Mouse (Mus musculus): Measurements from ENCODE around the gene Prps2. TPM values are rescaled to one million over a fixed set of nuclear protein-coding genes. Genes with fewer than 3 reads are reported as not detected.

The Prps2 gene
- polyA plus RNA-seq, 1 experiment from 2014 or later: 13.6 TPM

GRCm38 (mm10) chrX:167332607-167333006 is 49.9 kb downstream of the Prps2 start:
- Histone ChIP-seq H3K9me3 (ENCODE audit: control insufficient read depth, low read length) (no peaks in the 10 kb centered on the region), H3K4me2 (ENCODE audit: low read depth, low read length) (no peak overlapping the region), H3K4me1 (ENCODE audit: control insufficient read depth, insufficient read depth, low read length) (no peaks in the 10 kb centered on the region), H3K27me3 (replicated peaks; ENCODE audit: control insufficient read depth, insufficient read depth, low read length) (peaks cover 18% of the 10 kb centered on the region; the same call in 1 of the 2 replicates), H3K27ac (replicated peaks; ENCODE audit: low read depth, low read length) (no peak overlapping the region), H3K9ac (ENCODE audit: low read depth, low read length) (no peak overlapping the region), H3K4me3 (ENCODE audit: low read depth, low read length) (no peak overlapping the region), H3K36me3 (ENCODE audit: control insufficient read depth, insufficient read depth, low read length) (no peaks in the 10 kb centered on the region)
- DNase-seq (ENCODE audit: low spot score): no peak
- WGBS: 57% methylated on average over 1 of the region's 1 CpGs
- ATAC-seq (ENCODE audit: low read depth): no peak

DNA sequence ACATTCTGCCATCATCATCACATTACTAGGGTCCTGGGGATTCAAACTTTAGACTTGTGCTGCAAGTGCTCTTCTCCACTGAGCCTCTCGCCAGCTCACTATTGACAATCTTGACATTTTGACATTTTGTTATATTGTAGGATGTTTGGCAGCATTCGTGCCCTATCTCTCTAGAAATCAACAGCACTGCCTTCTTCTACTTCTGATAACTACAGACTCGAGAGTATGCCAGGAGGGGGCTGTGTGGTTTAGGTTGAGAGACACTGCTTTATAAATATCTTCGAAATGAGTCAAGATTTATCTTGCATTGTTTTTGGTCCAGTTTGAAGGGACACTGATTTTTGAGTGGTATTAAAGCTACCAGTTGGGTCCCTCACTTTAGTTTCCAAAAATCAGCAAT is 51.6 kb downstream of the Prps2 start:
- DNase-seq (ENCODE audit: low spot score): no peak
- no peak overlapping the region for H3K4me2 ChIP-seq (ENCODE audit: low read depth, low read length)
- H3K9me3 ChIP-seq (ENCODE audit: control insufficient read depth, low read length): no peaks in the 10 kb centered on the region
- no peak overlapping the region for H3K4me3 ChIP-seq (ENCODE audit: low read depth, low read length)
- no peak for ATAC-seq (ENCODE audit: low read depth)
- H3K36me3 ChIP-seq (ENCODE audit: control insufficient read depth, insufficient read depth, low read length): no peaks in the 10 kb centered on the region
- H3K27me3 ChIP-seq (replicated peaks; ENCODE audit: control insufficient read depth, insufficient read depth, low read length): peaks cover 20% of the 10 kb centered on the region
- 75% methylated on average over 4 of the region's 4 CpGs for WGBS
- no peak overlapping the region for H3K27ac ChIP-seq (replicated peaks; ENCODE audit: low read depth, low read length)
- no peak overlapping the region for H3K9ac ChIP-seq (ENCODE audit: low read depth, low read length)
- no peaks in the 10 kb centered on the region for H3K4me1 ChIP-seq (ENCODE audit: control insufficient read depth, insufficient read depth, low read length)

DNA sequence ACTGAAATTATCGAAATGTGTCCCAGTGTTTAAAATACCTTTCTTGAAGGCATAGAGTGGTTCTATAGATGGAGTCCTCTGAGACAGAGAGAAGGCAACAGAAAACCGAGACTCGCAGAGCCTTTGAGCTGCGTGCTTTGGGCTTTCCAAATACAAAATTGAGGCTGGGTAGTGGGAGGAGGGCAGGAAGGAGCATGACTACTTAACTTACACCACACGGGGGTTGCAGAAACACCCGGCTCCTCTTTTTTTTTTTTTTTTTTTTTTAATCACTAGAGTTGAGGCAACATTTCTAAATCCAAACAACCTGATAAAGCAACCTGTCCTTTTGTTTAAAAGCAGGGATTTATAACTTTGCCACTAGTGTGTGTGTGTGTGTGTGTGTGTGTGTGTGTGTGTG is 52.1 kb downstream of the Prps2 start, which contains the start of gene Tlr7:
TSS of gene Tlr7 (minus strand) at position 160 of the 400 bp plus-strand sequence.
- DNase-seq (ENCODE audit: low spot score) (no peak), ATAC-seq (ENCODE audit: low read depth) (no peak)
- Histone ChIP-seq H3K4me3 (ENCODE audit: low read depth, low read length) (no peak within 1 kb of the TSS), H3K4me1 (ENCODE audit: control insufficient read depth, insufficient read depth, low read length) (no peaks in the 10 kb centered on the region), H3K9me3 (ENCODE audit: control insufficient read depth, low read length) (no peaks in the 10 kb centered on the region), H3K27me3 (replicated peaks; ENCODE audit: control insufficient read depth, insufficient read depth, low read length) (peaks cover 22% of the 10 kb centered on the region), H3K9ac (ENCODE audit: low read depth, low read length) (no peak within 1 kb of the TSS), H3K27ac (replicated peaks; ENCODE audit: low read depth, low read length) (no peak within 1 kb of the TSS), H3K4me2 (ENCODE audit: low read depth, low read length) (no peak within 1 kb of the TSS), H3K36me3 (ENCODE audit: control insufficient read depth, insufficient read depth, low read length) (no peaks in the 10 kb centered on the region)
- 79% methylated on average over 4 of the region's 6 CpGs for WGBS

DNA sequence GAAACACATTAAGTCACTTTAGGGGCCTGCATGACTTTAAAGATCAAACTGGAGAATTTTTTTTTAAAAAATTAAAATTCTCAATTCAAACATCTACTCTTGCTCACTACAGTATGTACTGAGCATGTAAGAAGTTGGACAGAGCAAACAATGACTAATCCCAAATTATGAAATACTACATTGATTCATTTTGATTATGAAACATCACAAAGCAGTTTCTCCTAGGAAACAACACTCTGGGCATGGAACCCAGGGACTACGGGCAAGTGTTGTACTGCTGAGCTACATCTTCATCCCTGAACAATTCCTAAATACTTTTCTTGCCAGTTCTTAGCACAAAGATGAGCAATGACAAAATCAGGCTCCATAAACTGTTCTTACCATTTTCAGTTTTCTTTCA is 52.9 kb downstream of the Prps2 start:
- no peaks in the 10 kb centered on the region for H3K9me3 ChIP-seq (ENCODE audit: control insufficient read depth, low read length)
- ATAC-seq (ENCODE audit: low read depth): no peak
- WGBS: 79% methylated on average over 1 of the region's 1 CpGs

DNA sequence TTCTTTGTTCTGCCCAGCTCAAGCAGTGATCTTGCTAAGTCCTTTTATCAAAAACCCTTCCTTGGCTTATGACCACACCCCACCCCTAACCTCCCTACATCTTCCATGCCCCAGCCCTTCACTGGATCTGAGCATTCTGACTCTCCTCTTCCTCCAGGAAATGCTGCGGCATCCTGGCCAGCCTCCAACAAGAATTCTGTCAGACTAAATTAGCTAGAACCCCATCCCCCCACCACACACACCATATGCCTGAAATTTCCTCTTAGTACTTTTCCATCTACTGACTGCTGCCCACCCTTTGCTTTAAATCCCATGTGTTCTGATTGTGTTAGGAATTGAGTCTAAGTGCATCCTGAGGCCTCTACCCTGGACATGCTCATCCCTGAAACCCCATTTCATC is 53.5 kb downstream of the Prps2 start:
- Histone ChIP-seq H3K36me3 (ENCODE audit: control insufficient read depth, insufficient read depth, low read length) (no peaks in the 10 kb centered on the region), H3K4me1 (ENCODE audit: control insufficient read depth, insufficient read depth, low read length) (no peaks in the 10 kb centered on the region), H3K9ac (ENCODE audit: low read depth, low read length) (no peak overlapping the region), H3K27ac (replicated peaks; ENCODE audit: low read depth, low read length) (no peak overlapping the region), H3K27me3 (replicated peaks; ENCODE audit: control insufficient read depth, insufficient read depth, low read length) (peaks cover 22% of the 10 kb centered on the region), H3K4me2 (ENCODE audit: low read depth, low read length) (no peak overlapping the region), H3K4me3 (ENCODE audit: low read depth, low read length) (no peak overlapping the region), H3K9me3 (ENCODE audit: control insufficient read depth, low read length) (no peaks in the 10 kb centered on the region)
- no peak for ATAC-seq (ENCODE audit: low read depth)
- 50% methylated on average over 1 of the region's 1 CpGs for WGBS
- DNase-seq (ENCODE audit: low spot score): no peak

More for the DNA sequence above, 52.9 kb downstream of the Prps2 start:
- no peak overlapping the region for H3K4me2 ChIP-seq (ENCODE audit: low read depth, low read length)
- no peak overlapping the region for H3K9ac ChIP-seq (ENCODE audit: low read depth, low read length)
- H3K36me3 ChIP-seq (ENCODE audit: control insufficient read depth, insufficient read depth, low read length): no peaks in the 10 kb centered on the region
- H3K4me3 ChIP-seq (ENCODE audit: low read depth, low read length): no peak overlapping the region
- no peak for DNase-seq (ENCODE audit: low spot score)
- no peak overlapping the region for H3K27ac ChIP-seq (replicated peaks; ENCODE audit: low read depth, low read length)
- H3K27me3 ChIP-seq (replicated peaks; ENCODE audit: control insufficient read depth, insufficient read depth, low read length): peaks cover 22% of the 10 kb centered on the region
- H3K4me1 ChIP-seq (ENCODE audit: control insufficient read depth, insufficient read depth, low read length): no peaks in the 10 kb centered on the region

- H3K36me3 ChIP-seq (ENCODE audit: control insufficient read depth, insufficient read depth, low read length): no peaks in the 10 kb centered on the region
- H3K4me3 ChIP-seq (ENCODE audit: low read depth, low read length): no peak overlapping the region
- no peaks in the 10 kb centered on the region for H3K9me3 ChIP-seq (ENCODE audit: control insufficient read depth, low read length)
- no peak for ATAC-seq (ENCODE audit: low read depth)
- H3K27ac ChIP-seq (replicated peaks; ENCODE audit: low read depth, low read length): no peak overlapping the region
- WGBS: 84% methylated on average over 3 of the region's 3 CpGs
- H3K4me1 ChIP-seq (ENCODE audit: control insufficient read depth, insufficient read depth, low read length): no peaks in the 10 kb centered on the region
- DNase-seq (ENCODE audit: low spot score): no peak
- peaks cover 16% of the 10 kb centered on the region for H3K27me3 ChIP-seq (replicated peaks; ENCODE audit: control insufficient read depth, insufficient read depth, low read length)
- no peak overlapping the region for H3K4me2 ChIP-seq (ENCODE audit: low read depth, low read length)
- no peak overlapping the region for H3K9ac ChIP-seq (ENCODE audit: low read depth, low read length)
These were observed 54.0 kb downstream of the Prps2 start for GRCm38 (mm10) chrX:167328519-167328918.

DNA sequence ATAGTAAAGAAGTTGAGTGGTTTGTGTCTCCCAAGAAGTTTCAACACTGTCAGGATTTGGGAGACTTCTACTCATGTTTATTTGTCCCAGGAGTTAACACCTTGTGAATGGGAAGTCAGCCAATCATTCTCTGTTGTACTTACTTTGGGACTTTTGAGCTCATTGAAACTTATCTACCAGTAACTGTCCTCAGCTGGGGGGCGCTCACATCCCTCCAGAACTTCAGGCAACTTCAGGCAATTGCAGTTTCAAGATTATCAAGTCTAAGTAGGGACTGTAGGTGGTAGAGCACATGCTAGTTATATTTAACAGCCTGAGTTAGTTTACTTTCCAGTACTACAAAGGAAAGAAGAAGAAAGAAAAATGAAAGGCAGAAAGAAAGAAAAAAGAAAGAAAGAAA is 58.8 kb downstream of the Prps2 start:
- H3K4me3 ChIP-seq (ENCODE audit: low read depth, low read length): no peak overlapping the region
- H3K4me1 ChIP-seq (ENCODE audit: control insufficient read depth, insufficient read depth, low read length): no peaks in the 10 kb centered on the region
- DNase-seq (ENCODE audit: low spot score) (no peak), ATAC-seq (ENCODE audit: low read depth) (no peak)
- H3K9me3 ChIP-seq (ENCODE audit: control insufficient read depth, low read length): no peaks in the 10 kb centered on the region
- peaks cover 13% of the 10 kb centered on the region for H3K27me3 ChIP-seq (replicated peaks; ENCODE audit: control insufficient read depth, insufficient read depth, low read length)
- H3K4me2 ChIP-seq (ENCODE audit: low read depth, low read length): no peak overlapping the region
- no peaks in the 10 kb centered on the region for H3K36me3 ChIP-seq (ENCODE audit: control insufficient read depth, insufficient read depth, low read length)
- H3K9ac ChIP-seq (ENCODE audit: low read depth, low read length): no peak overlapping the region
- H3K27ac ChIP-seq (replicated peaks; ENCODE audit: low read depth, low read length): no peak overlapping the region
- 55% methylated on average over 1 of the region's 1 CpGs for WGBS

GRCm38 (mm10) chrX:167321233-167321806 is 61.2 kb downstream of the Prps2 start:
- H3K27me3 ChIP-seq (replicated peaks; ENCODE audit: control insufficient read depth, insufficient read depth, low read length): peaks cover 13% of the 10 kb centered on the region
- H3K36me3 ChIP-seq (ENCODE audit: control insufficient read depth, insufficient read depth, low read length): no peaks in the 10 kb centered on the region
- H3K4me3 ChIP-seq (ENCODE audit: low read depth, low read length): no peak overlapping the region
- no peak overlapping the region for H3K9ac ChIP-seq (ENCODE audit: low read depth, low read length)
- no peaks in the 10 kb centered on the region for H3K9me3 ChIP-seq (ENCODE audit: control insufficient read depth, low read length)
- no peaks in the 10 kb centered on the region for H3K4me1 ChIP-seq (ENCODE audit: control insufficient read depth, insufficient read depth, low read length)
- ATAC-seq (ENCODE audit: low read depth) (no peak), DNase-seq (ENCODE audit: low spot score) (no peak)
- 63% methylated on average over 4 of the region's 4 CpGs for WGBS
- no peak overlapping the region for H3K27ac ChIP-seq (replicated peaks; ENCODE audit: low read depth, low read length)
- H3K4me2 ChIP-seq (ENCODE audit: low read depth, low read length): no peak overlapping the region

- Histone ChIP-seq H3K4me3 (ENCODE audit: low read depth, low read length) (no peak overlapping the region), H3K9ac (ENCODE audit: low read depth, low read length) (no peak overlapping the region), H3K9me3 (ENCODE audit: control insufficient read depth, low read length) (no peaks in the 10 kb centered on the region), H3K27me3 (replicated peaks; ENCODE audit: control insufficient read depth, insufficient read depth, low read length) (peaks cover 16% of the 10 kb centered on the region; the same call in 1 of the 2 replicates), H3K36me3 (ENCODE audit: control insufficient read depth, insufficient read depth, low read length) (no peaks in the 10 kb centered on the region), H3K27ac (replicated peaks; ENCODE audit: low read depth, low read length) (no peak overlapping the region), H3K4me2 (ENCODE audit: low read depth, low read length) (no peak overlapping the region), H3K4me1 (ENCODE audit: control insufficient read depth, insufficient read depth, low read length) (no peaks in the 10 kb centered on the region)
- WGBS: 60% methylated on average over 4 of the region's 4 CpGs
- DNase-seq (ENCODE audit: low spot score) (no peak), ATAC-seq (ENCODE audit: low read depth) (no peak)
These were observed 63.6 kb downstream of the Prps2 start for GRCm38 (mm10) chrX:167318819-167319396.
